Mouse (Mus musculus): ENCODE results near the gene Dyx1c1.

GRCm38 (mm10) chr9:72915728-72916127 lies 42.9 kb upstream of the Dyx1c1 start:
- TF ChIP-seq ZC3H11A (IDR thresholded peaks at IDR 0.05; ENCODE audit: borderline replicate concordance, low read depth, low read length) (no peak), ZNF384 (IDR thresholded peaks at IDR 0.05; ENCODE audit: low read depth, low read length) (no peak)

Measured in ES-E14 (cell line).